30 mouse cellular contexts compared by ENCODE assay signal in the genomic region with DNA sequence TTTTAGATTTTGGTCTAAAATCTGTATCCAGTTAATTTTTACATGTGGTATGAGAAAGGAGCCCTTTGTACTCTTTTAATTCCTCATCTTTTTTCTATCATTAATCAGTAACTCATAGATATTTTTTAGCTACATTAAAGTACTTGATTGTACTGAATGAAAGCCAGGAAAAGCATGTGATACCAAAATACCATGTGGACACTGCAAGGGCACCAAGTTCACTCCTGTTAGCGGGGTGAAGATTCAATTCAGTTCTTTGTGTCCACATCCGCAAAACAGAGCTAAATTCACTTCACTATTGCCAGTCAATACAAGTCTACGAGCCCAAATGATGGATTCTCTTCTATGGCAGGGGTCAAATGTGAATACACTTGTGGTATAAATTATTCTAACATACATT. TPM values are rescaled to one million over a fixed set of nuclear protein-coding genes. Genes with fewer than 3 reads are reported as not detected.
"Had no signal": no experiment of that assay in that cellular context is flagged by ENCODE, and none has a peak within 500 bp of the region (broad histone marks: within the 10 kb centered on the region; RNA-seq: fewer than 3 reads in every experiment).

No protein-coding gene starts in this region.

- H3K9me3 ChIP-seq: forebrain, embryonic 15.5 days; heart, embryonic 13.5 days; heart, embryonic 15.5 days; hindbrain, embryonic 13.5 days; hindbrain, embryonic 15.5 days; limb, embryonic 13.5 days; limb, embryonic 15.5 days; liver, embryonic 12.5 days had no signal

- H3K27ac ChIP-seq: forebrain, embryonic 15.5 days; heart, adult 2 months; heart, embryonic 13.5 days; heart, embryonic 15.5 days; hindbrain, embryonic 13.5 days; hindbrain, embryonic 15.5 days; hindbrain, postnatal 0 days; limb, embryonic 13.5 days; limb, embryonic 15.5 days; liver, embryonic 12.5 days; liver, embryonic 14.5 days had no signal

- H3K27me3 ChIP-seq: forebrain, embryonic 15.5 days; heart, embryonic 13.5 days; heart, embryonic 15.5 days; hindbrain, embryonic 13.5 days; hindbrain, embryonic 15.5 days; limb, embryonic 13.5 days; limb, embryonic 15.5 days; liver, embryonic 12.5 days had no signal

- DNase-seq: forebrain, postnatal 0 days; gastrocnemius, postnatal 14 days; gastrocnemius, postnatal 36 days; heart, adult 11 months; heart, adult 2 months; heart, postnatal 14 days; heart, postnatal 36 days; layer of hippocampus, adult 9-11 months; layer of hippocampus, postnatal 36 days; left cerebral cortex, postnatal 4 days had no signal

- H3K4me1 ChIP-seq: forebrain, embryonic 15.5 days; heart, embryonic 13.5 days; heart, embryonic 15.5 days; hindbrain, embryonic 13.5 days; hindbrain, embryonic 15.5 days; limb, embryonic 13.5 days; limb, embryonic 15.5 days; liver, embryonic 12.5 days had no signal

- H3K4me3 ChIP-seq: forebrain, embryonic 15.5 days; heart, adult 2 months; heart, embryonic 13.5 days; heart, embryonic 15.5 days; hindbrain, embryonic 13.5 days; hindbrain, embryonic 15.5 days; limb, embryonic 13.5 days; limb, embryonic 15.5 days; liver, embryonic 12.5 days had no signal

- ATAC-seq: forebrain, embryonic 15.5 days; forebrain, postnatal 0 days; hindbrain, postnatal 0 days; intestine, embryonic 16.5 days; liver, embryonic 12.5 days had no signal

- H3K4me2 ChIP-seq: forebrain, embryonic 15.5 days; heart, embryonic 11.5 days; heart, embryonic 13.5 days; heart, embryonic 15.5 days; hindbrain, embryonic 13.5 days; hindbrain, embryonic 15.5 days; limb, embryonic 13.5 days; limb, embryonic 15.5 days; liver, embryonic 12.5 days had no signal

- H3K36me3 ChIP-seq: forebrain, embryonic 15.5 days; heart, embryonic 13.5 days; heart, embryonic 15.5 days; hindbrain, embryonic 13.5 days; hindbrain, embryonic 15.5 days; limb, embryonic 13.5 days; limb, embryonic 15.5 days; liver, embryonic 12.5 days had no signal

- H3K9ac ChIP-seq: forebrain, embryonic 15.5 days; forebrain, postnatal 0 days; heart, embryonic 13.5 days; heart, embryonic 15.5 days; hindbrain, embryonic 13.5 days; hindbrain, embryonic 15.5 days; limb, embryonic 13.5 days; limb, embryonic 15.5 days; liver, embryonic 12.5 days; liver, embryonic 14.5 days had no signal

RNA-seq across cellular contexts. Expression of gene Nepn, which starts 7.9 kb away (rescaled TPM):
- polyA plus RNA-seq: forebrain, embryonic 15.5 days; forebrain, postnatal 0 days; heart, embryonic 13.5 days; heart, embryonic 15.5 days; heart, postnatal 0 days; hindbrain, embryonic 11.5 days; hindbrain, embryonic 13.5 days; hindbrain, embryonic 15.5 days; hindbrain, postnatal 0 days; large intestine, adult 2 months; limb, embryonic 11.5 days; limb, embryonic 15.5 days; liver, adult 2 months had no signal

RNA-seq across cellular contexts. Expression of gene Gm26741, which starts 38.1 kb away (rescaled TPM):
- polyA plus RNA-seq: forebrain, embryonic 15.5 days; forebrain, postnatal 0 days; gonadal fat pad, adult 2 months; heart, adult 2 months; heart, embryonic 11.5 days; heart, embryonic 13.5 days; heart, embryonic 15.5 days; heart, postnatal 0 days; hindbrain, embryonic 11.5 days; hindbrain, embryonic 13.5 days; hindbrain, embryonic 15.5 days; hindbrain, postnatal 0 days; intestine, embryonic 14.5 days; intestine, embryonic 16.5 days; large intestine, adult 2 months; limb, embryonic 11.5 days; limb, embryonic 13.5 days; limb, embryonic 15.5 days; liver, adult 2 months; liver, embryonic 12.5 days; liver, embryonic 14.5 days; liver, embryonic 16.5 days had no signal
